In the genomic region with DNA sequence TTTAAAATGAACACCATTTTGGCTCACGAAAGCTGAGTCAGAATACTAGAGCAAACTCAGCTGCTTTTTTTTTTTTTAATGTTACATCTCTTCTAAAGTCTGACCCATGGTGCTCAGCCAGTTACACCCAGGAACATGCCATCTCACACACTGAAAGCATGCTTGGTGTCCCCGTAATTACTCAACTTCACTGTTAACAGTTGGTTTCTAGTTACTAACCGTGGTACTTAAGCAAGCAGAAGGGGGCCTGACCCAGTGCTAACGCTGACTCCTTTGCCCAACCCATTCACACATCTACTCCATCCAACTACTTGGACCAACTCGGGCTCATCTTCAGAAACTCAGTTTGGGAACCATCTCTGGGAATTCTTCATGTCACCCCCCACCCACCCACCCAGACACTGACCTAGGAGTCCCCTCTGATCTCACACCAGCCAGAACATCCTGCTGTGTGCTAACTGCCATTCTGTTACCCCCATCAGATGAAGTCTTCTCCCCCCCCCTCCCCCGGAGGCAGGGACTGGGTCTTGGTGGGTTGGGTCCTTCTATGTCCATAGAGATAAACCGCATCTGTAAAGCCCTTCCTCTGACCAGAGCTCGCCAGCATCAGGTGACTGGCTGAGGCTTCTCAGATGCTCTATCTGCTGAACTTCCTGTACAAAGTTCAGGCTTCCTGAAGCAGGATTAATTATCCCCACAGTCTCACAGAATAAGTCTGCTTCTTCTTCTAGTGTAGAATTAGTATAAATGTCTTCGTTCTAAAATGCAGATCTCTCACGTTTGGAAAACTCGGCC, we compare ENCODE assay signal across 14 mouse cellular contexts.
A peak's percentile ranks its signal among the peaks of the same experiment; 100 is the strongest.
DNase-seq lines count a peak whose midpoint lies in the region; ATAC-seq and TF ChIP-seq lines count a peak whose summit lies in the region.
"Had no signal": no experiment of that assay in that cellular context is flagged by ENCODE, and none has a peak within 500 bp of the region (broad histone marks: within the 10 kb centered on the region; RNA-seq: fewer than 3 reads in every experiment).

No protein-coding gene starts in this region.

- H3K9me3 ChIP-seq in lung, postnatal 0 days (ENCODE audit: low read length), result no peaks in the 10 kb centered on the region
- no peaks in the 10 kb centered on the region for H3K9me3 ChIP-seq in liver, embryonic 12.5 days (replicated peaks)
- H3K9me3 ChIP-seq in forebrain, embryonic 10.5 days, result no peaks in the 10 kb centered on the region
- H3K9me3 ChIP-seq: hindbrain, embryonic 13.5 days; limb, embryonic 13.5 days had no signal

- H3K4me3 ChIP-seq in lung, postnatal 0 days (ENCODE audit: low read depth, low read length), result no peak overlapping the region
- H3K4me3 ChIP-seq in liver, embryonic 12.5 days, result no peak overlapping the region
- no peak overlapping the region for H3K4me3 ChIP-seq in forebrain, embryonic 10.5 days
- H3K4me3 ChIP-seq: hindbrain, embryonic 13.5 days; left cerebral cortex, adult 2 months; limb, embryonic 13.5 days had no signal

- H3K4me2 ChIP-seq in lung, postnatal 0 days (replicated peaks; ENCODE audit: low read depth, low read length), result no peak overlapping the region
- no peak overlapping the region for H3K4me2 ChIP-seq in liver, embryonic 12.5 days
- H3K4me2 ChIP-seq: hindbrain, embryonic 13.5 days; limb, embryonic 13.5 days had no signal

- 0 out of 2 replicates have a peak, but pooled peaks have one; percentile 9 for TF ChIP-seq EP300 in lung, postnatal 0 days (IDR thresholded peaks at IDR 0.05)

- H3K4me1 ChIP-seq in lung, postnatal 0 days (ENCODE audit: insufficient read depth, low read depth, low read length), result no peaks in the 10 kb centered on the region
- peaks cover 20% of the 10 kb centered on the region for H3K4me1 ChIP-seq in liver, embryonic 12.5 days
- 0 out of 2 replicates have a peak, but pooled peaks cover 4% of the 10 kb centered on the region for H3K4me1 ChIP-seq in forebrain, embryonic 10.5 days

- no peak for DNase-seq in lung, postnatal 0 days (ENCODE audit: low spot score)
- no peak for DNase-seq in lung, postnatal 14 days
- peak; percentile 60 to 70 for DNase-seq in kidney, adult 8-10 months
- DNase-seq in layer of hippocampus, adult 9-11 months, result no peak
- no peak for DNase-seq in forebrain, embryonic 10.5 days (ENCODE audit: extremely low spot score, low spot score)
- DNase-seq in frontal cortex, postnatal 10 days (ENCODE audit: low spot score in 2 of 2), result no peak
- DNase-seq: cerebellum, adult 11 months; embryo, embryonic 11 days; gastrocnemius, postnatal 25 days; spleen, adult 18-20 months had no signal

- H3K27me3 ChIP-seq in lung, postnatal 0 days (replicated peaks; ENCODE audit: insufficient read depth, low read length), result no peaks in the 10 kb centered on the region
- H3K27me3 ChIP-seq in liver, embryonic 12.5 days (replicated peaks), result peaks cover 8% of the 10 kb centered on the region; the same call in 1 of the 2 replicates
- no peaks in the 10 kb centered on the region for H3K27me3 ChIP-seq in forebrain, embryonic 10.5 days (ENCODE audit: poor library complexity, severe bottlenecking)
- H3K27me3 ChIP-seq: hindbrain, embryonic 13.5 days; limb, embryonic 13.5 days had no signal

- no peaks in the 10 kb centered on the region for H3K36me3 ChIP-seq in lung, postnatal 0 days (ENCODE audit: insufficient read depth, low read length)
- H3K36me3 ChIP-seq in liver, embryonic 12.5 days, result no peaks in the 10 kb centered on the region
- no peaks in the 10 kb centered on the region for H3K36me3 ChIP-seq in forebrain, embryonic 10.5 days (replicated peaks)
- H3K36me3 ChIP-seq: hindbrain, embryonic 13.5 days; limb, embryonic 13.5 days had no signal

- TF ChIP-seq CTCF in lung, postnatal 0 days (IDR thresholded peaks at IDR 0.05), result no peak

- 52% methylated on average over 11 of the region's 11 CpGs for WGBS in lung, postnatal 0 days
- WGBS in liver, embryonic 12.5 days (ENCODE audit: insufficient replicate concordance), result 36% methylated on average over 11 of the region's 11 CpGs
- WGBS in forebrain, embryonic 10.5 days, result 89% methylated on average over 11 of the region's 11 CpGs

- ATAC-seq in lung, postnatal 0 days, result peak; percentile 76
- 0 out of 2 replicates have a peak, but pooled peaks have one; percentile 15 for ATAC-seq in liver, embryonic 12.5 days

- no peak overlapping the region for H3K27ac ChIP-seq in lung, postnatal 0 days (ENCODE audit: low read length)
- H3K27ac ChIP-seq in liver, embryonic 12.5 days, result 0 out of 2 replicates have a peak overlapping the region, but pooled peaks have one; percentile 3
- no peak overlapping the region for H3K27ac ChIP-seq in forebrain, embryonic 10.5 days
- H3K27ac ChIP-seq: hindbrain, embryonic 13.5 days; left cerebral cortex, adult 2 months; limb, embryonic 13.5 days had no signal

- H3K9ac ChIP-seq in lung, postnatal 0 days (replicated peaks; ENCODE audit: low read depth), result no peak overlapping the region
- no peak overlapping the region for H3K9ac ChIP-seq in liver, embryonic 12.5 days
- H3K9ac ChIP-seq: hindbrain, embryonic 13.5 days; limb, embryonic 13.5 days had no signal

Comparison
In these comparisons a context has a peak if more than half of its experiments do, and no peak if none do; other contexts are left out.
1. DNase-seq: peak in kidney, adult 8-10 months (2 of 2); none in lung, postnatal 0 days (single experiment), lung, postnatal 14 days (single experiment), layer of hippocampus, adult 9-11 months (single experiment), forebrain, embryonic 10.5 days (single experiment) and frontal cortex, postnatal 10 days (0 of 2).